Mouse (Mus musculus): ENCODE data around the gene Klrg2. TPM values are rescaled to one million over a fixed set of nuclear protein-coding genes. Genes with fewer than 3 reads are reported as not detected.

Gene Klrg2
- polyA plus RNA-seq, 1 experiment = 0.07 TPM

GRCm38 (mm10) chr6:38629556-38629955, 7.5 kb downstream of the Klrg2 start:
- no peaks in the 10 kb centered on the region for H3K36me3 ChIP-seq (ENCODE audit: control insufficient read depth, insufficient read depth, low read length)
- no peak for TF ChIP-seq POLR2A (IDR thresholded peaks at IDR 0.05; ENCODE audit: low read depth, low read length)
- no peak for DNase-seq (ENCODE audit: low read depth in 1 of 2, low spot score in 2 of 2)
- no peaks in the 10 kb centered on the region for H3K27me3 ChIP-seq (ENCODE audit: control insufficient read depth, insufficient read depth, low read length)
- H3K4me3 ChIP-seq (ENCODE audit: extremely low read depth, insufficient read depth, insufficient read length) = no peak overlapping the region
- no peak overlapping the region for H3K27ac ChIP-seq (ENCODE audit: insufficient read depth, low read length)
- WGBS = 100% methylated on average over 1 of the region's 1 CpGs
- no peaks in the 10 kb centered on the region for H3K4me1 ChIP-seq (ENCODE audit: control insufficient read depth, insufficient read depth, insufficient read length)

GRCm38 (mm10) chr6:38627486-38627885, 9.6 kb downstream of the Klrg2 start:
- H3K4me3 ChIP-seq (ENCODE audit: extremely low read depth, insufficient read depth, insufficient read length) = no peak overlapping the region
- no peaks in the 10 kb centered on the region for H3K36me3 ChIP-seq (ENCODE audit: control insufficient read depth, insufficient read depth, low read length)
- DNase-seq (ENCODE audit: low read depth in 1 of 2, low spot score in 2 of 2) = no peak
- 82% methylated on average over 4 of the region's 4 CpGs for WGBS
- TF ChIP-seq CTCF (IDR thresholded peaks at IDR 0.05; ENCODE audit: extremely low read depth, insufficient read depth, insufficient read length, insufficient replicate concordance) (no peak), POLR2A (IDR thresholded peaks at IDR 0.05; ENCODE audit: low read depth, low read length) (no peak)
- H3K27ac ChIP-seq (ENCODE audit: insufficient read depth, low read length) = no peak overlapping the region
- no peaks in the 10 kb centered on the region for H3K4me1 ChIP-seq (ENCODE audit: control insufficient read depth, insufficient read depth, insufficient read length)
- H3K27me3 ChIP-seq (ENCODE audit: control insufficient read depth, insufficient read depth, low read length) = no peaks in the 10 kb centered on the region

GRCm38 (mm10) chr6:38627081-38627480, 10.0 kb downstream of the Klrg2 start:
- H3K4me3 ChIP-seq (ENCODE audit: extremely low read depth, insufficient read depth, insufficient read length) = no peak overlapping the region
- DNase-seq (ENCODE audit: low read depth in 1 of 2, low spot score in 2 of 2) = no peak
- H3K27ac ChIP-seq (ENCODE audit: insufficient read depth, low read length) = no peak overlapping the region
- H3K4me1 ChIP-seq (ENCODE audit: control insufficient read depth, insufficient read depth, insufficient read length) = no peaks in the 10 kb centered on the region
- no peaks in the 10 kb centered on the region for H3K36me3 ChIP-seq (ENCODE audit: control insufficient read depth, insufficient read depth, low read length)
- TF ChIP-seq CTCF (IDR thresholded peaks at IDR 0.05; ENCODE audit: extremely low read depth, insufficient read depth, insufficient read length, insufficient replicate concordance) = no peak
- TF ChIP-seq POLR2A (IDR thresholded peaks at IDR 0.05; ENCODE audit: low read depth, low read length) = no peak
- WGBS = 98% methylated on average over 4 of the region's 4 CpGs
- no peaks in the 10 kb centered on the region for H3K27me3 ChIP-seq (ENCODE audit: control insufficient read depth, insufficient read depth, low read length)

GRCm38 (mm10) chr6:38626086-38626485, 11.0 kb downstream of the Klrg2 start:
- WGBS = 95% methylated on average over 5 of the region's 5 CpGs
- H3K27me3 ChIP-seq (ENCODE audit: control insufficient read depth, insufficient read depth, low read length) = no peaks in the 10 kb centered on the region
- no peak overlapping the region for H3K27ac ChIP-seq (ENCODE audit: insufficient read depth, low read length)
- DNase-seq (ENCODE audit: low read depth in 1 of 2, low spot score in 2 of 2) = no peak
- no peaks in the 10 kb centered on the region for H3K4me1 ChIP-seq (ENCODE audit: control insufficient read depth, insufficient read depth, insufficient read length)
- no peak overlapping the region for H3K4me3 ChIP-seq (ENCODE audit: extremely low read depth, insufficient read depth, insufficient read length)
- no peaks in the 10 kb centered on the region for H3K36me3 ChIP-seq (ENCODE audit: control insufficient read depth, insufficient read depth, low read length)
- no peak for TF ChIP-seq CTCF (IDR thresholded peaks at IDR 0.05; ENCODE audit: extremely low read depth, insufficient read depth, insufficient read length, insufficient replicate concordance)
- no peak for TF ChIP-seq POLR2A (IDR thresholded peaks at IDR 0.05; ENCODE audit: low read depth, low read length)

GRCm38 (mm10) chr6:38624439-38624838, 12.6 kb downstream of the Klrg2 start:
- WGBS = 74% methylated on average over 1 of the region's 1 CpGs
- Histone ChIP-seq H3K27me3 (ENCODE audit: control insufficient read depth, insufficient read depth, low read length) (no peaks in the 10 kb centered on the region), H3K4me3 (ENCODE audit: extremely low read depth, insufficient read depth, insufficient read length) (no peak overlapping the region), H3K4me1 (ENCODE audit: control insufficient read depth, insufficient read depth, insufficient read length) (no peaks in the 10 kb centered on the region), H3K27ac (ENCODE audit: insufficient read depth, low read length) (no peak overlapping the region), H3K36me3 (ENCODE audit: control insufficient read depth, insufficient read depth, low read length) (0 out of 2 replicates have a peak, but pooled peaks cover 2% of the 10 kb centered on the region)
- DNase-seq (ENCODE audit: low read depth in 1 of 2, low spot score in 2 of 2) = no peak
- TF ChIP-seq CTCF (IDR thresholded peaks at IDR 0.05; ENCODE audit: extremely low read depth, insufficient read depth, insufficient read length, insufficient replicate concordance) (no peak), POLR2A (IDR thresholded peaks at IDR 0.05; ENCODE audit: low read depth, low read length) (no peak)

- no peaks in the 10 kb centered on the region for H3K4me1 ChIP-seq (ENCODE audit: control insufficient read depth, insufficient read depth, insufficient read length)
- no peak overlapping the region for H3K4me3 ChIP-seq (ENCODE audit: extremely low read depth, insufficient read depth, insufficient read length)
- H3K27ac ChIP-seq (ENCODE audit: insufficient read depth, low read length) = no peak overlapping the region
- no peaks in the 10 kb centered on the region for H3K27me3 ChIP-seq (ENCODE audit: control insufficient read depth, insufficient read depth, low read length)
- H3K36me3 ChIP-seq (ENCODE audit: control insufficient read depth, insufficient read depth, low read length) = peaks cover 4% of the 10 kb centered on the region; the same call in 1 of the 2 replicates
- WGBS = 87% methylated on average over 2 of the region's 2 CpGs
- no peak for DNase-seq (ENCODE audit: low read depth in 1 of 2, low spot score in 2 of 2)
- no peak for TF ChIP-seq CTCF (IDR thresholded peaks at IDR 0.05; ENCODE audit: extremely low read depth, insufficient read depth, insufficient read length, insufficient replicate concordance)
- TF ChIP-seq POLR2A (IDR thresholded peaks at IDR 0.05; ENCODE audit: low read depth, low read length) = no peak
These were observed 13.6 kb downstream of the Klrg2 start for GRCm38 (mm10) chr6:38623457-38623856.

- Histone ChIP-seq H3K27ac (ENCODE audit: insufficient read depth, low read length) (no peak overlapping the region), H3K4me3 (ENCODE audit: extremely low read depth, insufficient read depth, insufficient read length) (no peak overlapping the region), H3K36me3 (ENCODE audit: control insufficient read depth, insufficient read depth, low read length) (peaks cover 5% of the 10 kb centered on the region; the same call in 1 of the 2 replicates), H3K27me3 (ENCODE audit: control insufficient read depth, insufficient read depth, low read length) (no peaks in the 10 kb centered on the region), H3K4me1 (ENCODE audit: control insufficient read depth, insufficient read depth, insufficient read length) (no peaks in the 10 kb centered on the region)
- no peak for DNase-seq (ENCODE audit: low read depth in 1 of 2, low spot score in 2 of 2)
- 88% methylated on average over 1 of the region's 1 CpGs for WGBS
- no peak for TF ChIP-seq CTCF (IDR thresholded peaks at IDR 0.05; ENCODE audit: extremely low read depth, insufficient read depth, insufficient read length, insufficient replicate concordance)
- no peak for TF ChIP-seq POLR2A (IDR thresholded peaks at IDR 0.05; ENCODE audit: low read depth, low read length)
These were observed 14.6 kb downstream of the Klrg2 start for GRCm38 (mm10) chr6:38622406-38622805.
